Mouse (Mus musculus): Measurements from ENCODE around the gene Pnldc1. TPM values are rescaled to one million over a fixed set of nuclear protein-coding genes. Genes with fewer than 3 reads are reported as not detected.

The Pnldc1 gene
- polyA plus RNA-seq, 1 experiment from 2014 or later: 2.9 TPM

DNA sequence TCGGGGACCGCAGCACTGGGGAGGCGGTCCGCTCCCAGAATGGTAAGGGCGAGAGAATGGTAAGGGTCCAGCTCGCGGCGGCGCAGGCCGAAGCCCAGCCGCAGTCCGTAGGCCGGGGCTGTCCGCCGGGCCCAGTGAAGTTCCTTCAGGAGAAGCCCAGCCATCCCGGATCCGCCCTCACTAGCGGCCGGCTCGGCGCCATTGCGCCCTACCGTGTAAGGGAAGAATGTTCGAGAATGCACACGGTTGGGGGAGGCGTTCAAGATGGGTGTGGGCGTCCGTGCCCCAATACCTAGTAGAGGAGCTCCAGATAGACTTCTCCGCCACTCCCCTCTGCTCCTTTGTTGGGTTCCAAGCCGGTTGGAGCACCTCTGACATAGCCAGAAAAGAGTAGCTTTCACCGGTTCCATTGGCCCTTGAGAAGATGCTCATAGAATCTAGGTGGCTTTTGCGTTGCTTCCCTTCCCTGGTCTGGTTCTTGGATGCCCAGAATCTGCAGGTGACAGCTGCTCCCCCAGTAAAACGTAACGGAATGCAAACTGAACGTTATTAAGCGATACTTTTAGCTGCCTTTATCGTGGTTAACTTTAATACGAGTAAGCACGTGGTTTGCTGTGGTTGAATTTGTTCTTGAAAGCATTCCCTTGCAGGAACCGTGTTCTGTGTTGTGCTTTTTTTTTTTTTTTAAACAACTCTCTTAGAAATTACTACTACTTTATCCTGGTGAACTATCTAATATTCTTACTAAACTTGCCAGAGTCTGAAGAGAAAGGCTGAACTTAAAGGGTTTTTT, 6.8 kb upstream of the Pnldc1 start:
- Histone ChIP-seq H3K9ac (replicated peaks; ENCODE audit: low read depth, low read length) (peak overlapping the region; percentile 99), H3K27ac (ENCODE audit: low read length) (peak overlapping the region; percentile 92), H3K4me3 (ENCODE audit: low read depth, low read length) (peak overlapping the region; percentile 97), H3K9me3 (ENCODE audit: control insufficient read depth, low read depth, low read length) (no peaks in the 10 kb centered on the region), H3K4me1 (ENCODE audit: control insufficient read depth, insufficient read depth, low read length) (peaks cover 6% of the 10 kb centered on the region; the same call in 1 of the 2 replicates), H3K27me3 (ENCODE audit: control insufficient read depth, insufficient read depth, low read length) (no peaks in the 10 kb centered on the region), H3K4me2 (replicated peaks; ENCODE audit: low read depth, low read length) (peak overlapping the region; percentile 69), H3K36me3 (ENCODE audit: control insufficient read depth, insufficient read depth, low read length) (peaks cover 54% of the 10 kb centered on the region)
- WGBS: 1% methylated on average over 40 of the region's 40 CpGs
- ATAC-seq (ENCODE audit: insufficient number of reproducible peaks, insufficient read depth, low FRiP score, low read depth): peak; percentile 57; the same call in 1 of the 2 replicates

DNA sequence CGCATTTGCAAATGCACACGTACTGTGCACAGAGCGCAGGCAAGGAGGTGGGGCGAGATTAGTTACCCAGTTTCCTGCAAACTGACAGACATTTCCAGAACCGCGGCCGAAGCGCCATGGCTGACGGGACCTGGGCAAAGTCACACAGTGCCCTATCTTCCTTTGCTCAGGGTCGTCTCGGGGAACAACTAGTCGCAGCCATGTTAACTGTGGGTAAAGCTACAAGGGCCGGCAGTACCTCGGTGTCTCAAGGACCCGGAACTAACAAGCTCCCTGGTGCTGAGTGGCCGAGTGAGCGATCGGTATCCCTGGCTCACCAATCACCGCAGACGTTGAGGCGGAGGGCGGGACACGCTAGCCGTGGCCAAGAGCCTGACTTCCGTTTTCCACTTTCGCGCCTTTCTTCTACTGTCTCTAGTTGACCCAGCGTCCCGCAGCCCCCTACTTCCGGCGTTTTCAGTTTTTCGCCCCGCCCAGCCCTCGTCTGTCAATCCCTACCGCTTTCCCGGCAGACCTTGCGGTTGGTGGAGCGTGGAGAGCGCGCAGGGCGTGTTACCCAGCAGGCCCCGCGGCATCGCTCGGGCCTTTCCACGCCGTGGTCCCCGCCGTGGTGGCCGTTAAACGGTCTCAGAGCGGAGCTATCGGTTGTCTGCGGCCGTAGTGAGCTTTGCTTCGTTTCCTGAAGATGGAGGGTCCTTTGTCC, 6.0 kb upstream of the Pnldc1 start, which contains the start of gene Mrpl18:
Mrpl18 (minus strand) TSS at position 465 of the 703 bp plus-strand sequence.
- peak; percentile 100 for ATAC-seq (ENCODE audit: insufficient number of reproducible peaks, insufficient read depth, low FRiP score, low read depth)
- H3K27me3 ChIP-seq (ENCODE audit: control insufficient read depth, insufficient read depth, low read length): no peaks in the 10 kb centered on the region
- peaks cover 53% of the 10 kb centered on the region for H3K36me3 ChIP-seq (ENCODE audit: control insufficient read depth, insufficient read depth, low read length)
- WGBS: under 1% methylated on average over 56 of the region's 56 CpGs
- H3K4me1 ChIP-seq (ENCODE audit: control insufficient read depth, insufficient read depth, low read length): peaks cover 6% of the 10 kb centered on the region; the same call in 1 of the 2 replicates
- H3K9me3 ChIP-seq (ENCODE audit: control insufficient read depth, low read depth, low read length): no peaks in the 10 kb centered on the region
- peak within 1 kb of the TSS; percentile 99 for H3K9ac ChIP-seq (replicated peaks; ENCODE audit: low read depth, low read length)
- peak within 1 kb of the TSS; percentile 82 for H3K4me2 ChIP-seq (replicated peaks; ENCODE audit: low read depth, low read length)
- H3K4me3 ChIP-seq (ENCODE audit: low read depth, low read length): peak within 1 kb of the TSS; percentile 97
- peak within 1 kb of the TSS; percentile 92 for H3K27ac ChIP-seq (ENCODE audit: low read length)

DNA sequence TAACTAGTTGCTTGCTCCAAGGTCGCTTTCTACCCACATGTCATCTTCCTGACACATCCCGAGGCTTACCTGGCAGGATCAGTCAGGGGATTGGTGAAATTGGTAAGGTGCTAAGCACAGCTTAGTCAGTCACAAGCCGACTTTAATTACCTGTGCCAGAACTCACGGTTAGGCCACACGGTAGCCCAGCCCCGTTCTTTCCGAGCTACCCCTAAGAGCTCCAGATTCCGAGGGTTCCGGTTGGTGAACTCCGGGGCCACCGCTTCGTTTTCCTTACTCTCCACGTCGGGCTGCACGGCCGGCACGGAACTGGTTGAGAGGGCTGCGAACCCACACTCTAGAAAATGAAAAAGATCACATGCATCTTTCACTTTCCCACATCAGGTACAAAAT, 5.5 kb upstream of the Pnldc1 start, which contains the start of gene Tcp1:
Tcp1 (plus strand) TSS at position 214 of the 393 bp plus-strand sequence.
- ATAC-seq (ENCODE audit: insufficient number of reproducible peaks, insufficient read depth, low FRiP score, low read depth): no peak
- no peaks in the 10 kb centered on the region for H3K9me3 ChIP-seq (ENCODE audit: control insufficient read depth, low read depth, low read length)
- peak within 1 kb of the TSS; percentile 82 for H3K4me2 ChIP-seq (replicated peaks; ENCODE audit: low read depth, low read length)
- H3K4me1 ChIP-seq (ENCODE audit: control insufficient read depth, insufficient read depth, low read length): peaks cover 6% of the 10 kb centered on the region; the same call in 1 of the 2 replicates
- peak within 1 kb of the TSS; percentile 97 for H3K4me3 ChIP-seq (ENCODE audit: low read depth, low read length)
- peak within 1 kb of the TSS; percentile 92 for H3K27ac ChIP-seq (ENCODE audit: low read length)
- H3K27me3 ChIP-seq (ENCODE audit: control insufficient read depth, insufficient read depth, low read length): no peaks in the 10 kb centered on the region
- H3K36me3 ChIP-seq (ENCODE audit: control insufficient read depth, insufficient read depth, low read length): peaks cover 53% of the 10 kb centered on the region
- peak within 1 kb of the TSS; percentile 99 for H3K9ac ChIP-seq (replicated peaks; ENCODE audit: low read depth, low read length)
- WGBS: under 1% methylated on average over 18 of the region's 18 CpGs

DNA sequence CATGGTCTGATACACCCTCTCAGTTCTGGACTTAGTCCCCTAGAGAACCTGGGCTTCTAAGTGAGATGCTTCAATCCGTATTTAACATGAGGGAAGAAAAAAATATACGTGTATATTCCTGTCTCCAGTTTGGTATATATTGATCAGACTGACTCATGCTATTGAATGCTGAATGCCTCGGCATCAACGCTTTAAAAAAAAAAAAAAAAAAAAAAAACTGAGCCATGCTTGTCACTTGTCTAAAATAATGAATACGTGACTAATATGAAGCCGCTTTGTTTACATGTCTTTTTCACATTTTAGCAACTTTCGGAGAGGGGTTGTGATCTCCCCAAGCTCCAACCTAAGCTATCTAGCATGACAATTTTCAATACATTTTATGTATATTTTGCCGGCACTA, 361 bp upstream of the Pnldc1 start:
- Histone ChIP-seq H3K27ac (ENCODE audit: low read length) (no peak overlapping the region), H3K9ac (replicated peaks; ENCODE audit: low read depth, low read length) (no peak overlapping the region), H3K4me3 (ENCODE audit: low read depth, low read length) (no peak overlapping the region), H3K4me2 (replicated peaks; ENCODE audit: low read depth, low read length) (no peak overlapping the region), H3K36me3 (ENCODE audit: control insufficient read depth, insufficient read depth, low read length) (peaks cover 32% of the 10 kb centered on the region), H3K4me1 (ENCODE audit: control insufficient read depth, insufficient read depth, low read length) (no peaks in the 10 kb centered on the region), H3K27me3 (ENCODE audit: control insufficient read depth, insufficient read depth, low read length) (no peaks in the 10 kb centered on the region), H3K9me3 (ENCODE audit: control insufficient read depth, low read depth, low read length) (no peaks in the 10 kb centered on the region)
- WGBS: 86% methylated on average over 8 of the region's 8 CpGs
- ATAC-seq (ENCODE audit: insufficient number of reproducible peaks, insufficient read depth, low FRiP score, low read depth): no peak

DNA sequence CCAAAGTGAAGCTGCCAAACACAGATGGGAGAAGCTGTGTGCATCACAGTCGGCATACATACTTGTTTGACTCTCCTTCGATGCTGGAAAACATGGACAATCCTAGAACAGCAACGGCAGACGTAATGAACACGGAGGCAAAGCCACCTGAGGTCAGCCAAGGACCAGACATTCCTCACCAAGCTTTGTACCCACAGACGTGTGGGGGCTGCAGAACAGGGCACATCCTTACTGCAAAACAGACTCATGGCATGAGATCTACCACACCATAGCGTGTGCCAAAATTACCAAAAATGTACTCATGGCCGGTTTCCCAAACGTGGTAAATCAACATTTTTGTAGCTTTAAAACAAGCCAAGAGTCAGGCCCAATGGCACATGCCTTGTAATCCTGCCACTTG, 3.6 kb downstream of the Pnldc1 start:
- Histone ChIP-seq H3K27ac (ENCODE audit: low read length) (no peak overlapping the region), H3K36me3 (ENCODE audit: control insufficient read depth, insufficient read depth, low read length) (peaks cover 8% of the 10 kb centered on the region), H3K9me3 (ENCODE audit: control insufficient read depth, low read depth, low read length) (no peaks in the 10 kb centered on the region), H3K4me2 (replicated peaks; ENCODE audit: low read depth, low read length) (no peak overlapping the region), H3K27me3 (ENCODE audit: control insufficient read depth, insufficient read depth, low read length) (no peaks in the 10 kb centered on the region), H3K9ac (replicated peaks; ENCODE audit: low read depth, low read length) (no peak overlapping the region), H3K4me1 (ENCODE audit: control insufficient read depth, insufficient read depth, low read length) (no peaks in the 10 kb centered on the region), H3K4me3 (ENCODE audit: low read depth, low read length) (no peak overlapping the region)
- 83% methylated on average over 9 of the region's 9 CpGs for WGBS
- no peak for ATAC-seq (ENCODE audit: insufficient number of reproducible peaks, insufficient read depth, low FRiP score, low read depth)

DNA sequence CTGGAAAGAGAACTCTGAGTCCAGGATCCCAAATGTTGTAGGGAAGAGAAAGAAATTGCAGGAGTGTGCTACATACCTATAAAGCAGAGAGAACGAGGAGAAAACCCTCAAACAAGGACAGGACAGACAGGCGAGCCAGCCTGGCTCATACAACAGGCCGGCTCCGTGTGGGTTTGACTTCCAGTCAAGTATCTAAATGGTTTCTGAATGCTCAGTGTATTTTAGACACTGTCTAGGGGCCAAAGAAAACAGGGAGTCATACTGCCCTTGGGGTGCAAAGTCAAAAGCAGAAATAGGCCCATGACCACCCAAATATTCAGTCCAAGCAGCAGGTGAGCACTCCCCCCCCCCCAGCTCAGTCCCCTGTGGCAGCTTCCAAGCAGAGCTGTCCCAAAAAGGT, 4.2 kb downstream of the Pnldc1 start:
- H3K4me2 ChIP-seq (replicated peaks; ENCODE audit: low read depth, low read length): no peak overlapping the region
- no peak for ATAC-seq (ENCODE audit: insufficient number of reproducible peaks, insufficient read depth, low FRiP score, low read depth)
- whole genome bisulfite sequencing: 79% methylated on average over 4 of the region's 4 CpGs

DNA sequence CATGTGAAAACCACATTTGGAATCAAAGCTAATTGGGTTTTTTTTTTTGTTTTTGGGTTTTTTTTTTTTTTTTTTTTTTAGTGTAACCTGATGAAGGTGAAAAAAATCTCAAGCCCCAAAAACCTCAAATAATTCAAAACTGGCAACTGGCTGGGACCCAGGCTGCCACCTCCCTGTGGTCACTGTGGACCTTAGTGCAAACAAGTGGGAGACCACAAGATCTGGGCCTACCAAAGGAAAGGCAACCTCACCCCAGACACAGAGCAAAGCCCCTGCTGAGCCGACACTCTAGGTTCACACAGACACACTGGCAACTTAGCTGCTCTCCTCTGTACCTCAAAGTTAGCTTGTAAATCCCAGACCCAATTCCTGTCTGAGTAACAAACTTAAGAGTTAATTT, 5.7 kb downstream of the Pnldc1 start:
- ATAC-seq (ENCODE audit: insufficient number of reproducible peaks, insufficient read depth, low FRiP score, low read depth): no peak

More for the DNA sequence above, 4.2 kb downstream of the Pnldc1 start:
- Histone ChIP-seq H3K9me3 (ENCODE audit: control insufficient read depth, low read depth, low read length) (no peaks in the 10 kb centered on the region), H3K27ac (ENCODE audit: low read length) (no peak overlapping the region), H3K4me3 (ENCODE audit: low read depth, low read length) (no peak overlapping the region), H3K9ac (replicated peaks; ENCODE audit: low read depth, low read length) (no peak overlapping the region), H3K4me1 (ENCODE audit: control insufficient read depth, insufficient read depth, low read length) (no peaks in the 10 kb centered on the region), H3K36me3 (ENCODE audit: control insufficient read depth, insufficient read depth, low read length) (peaks cover 3% of the 10 kb centered on the region), H3K27me3 (ENCODE audit: control insufficient read depth, insufficient read depth, low read length) (no peaks in the 10 kb centered on the region)

More for the DNA sequence above, 5.7 kb downstream of the Pnldc1 start:
- WGBS: 81% methylated on average over 1 of the region's 1 CpGs
- H3K4me2 ChIP-seq (replicated peaks; ENCODE audit: low read depth, low read length): no peak overlapping the region
- no peak overlapping the region for H3K27ac ChIP-seq (ENCODE audit: low read length)
- no peaks in the 10 kb centered on the region for H3K27me3 ChIP-seq (ENCODE audit: control insufficient read depth, insufficient read depth, low read length)
- no peak overlapping the region for H3K4me3 ChIP-seq (ENCODE audit: low read depth, low read length)
- H3K4me1 ChIP-seq (ENCODE audit: control insufficient read depth, insufficient read depth, low read length): no peaks in the 10 kb centered on the region
- H3K36me3 ChIP-seq (ENCODE audit: control insufficient read depth, insufficient read depth, low read length): no peaks in the 10 kb centered on the region; the same call in none of the 2 replicates
- no peak overlapping the region for H3K9ac ChIP-seq (replicated peaks; ENCODE audit: low read depth, low read length)
- no peaks in the 10 kb centered on the region for H3K9me3 ChIP-seq (ENCODE audit: control insufficient read depth, low read depth, low read length)

Data from stomach, embryonic 14.5 days (tissue).